Mouse (Mus musculus): ENCODE measurements at regions not wholly inside any gene's neighbourhood (a gene's known extent, or its start where the extent isn't known, plus 50 kb on each side); places are given as distances from the start of the nearest gene placed in this dataset.
"Not testable (repeated sequence)": the region's sequence is repeated elsewhere in the genome, so short reads cannot be mapped to it uniquely, and the experiment has no call there.

DNA sequence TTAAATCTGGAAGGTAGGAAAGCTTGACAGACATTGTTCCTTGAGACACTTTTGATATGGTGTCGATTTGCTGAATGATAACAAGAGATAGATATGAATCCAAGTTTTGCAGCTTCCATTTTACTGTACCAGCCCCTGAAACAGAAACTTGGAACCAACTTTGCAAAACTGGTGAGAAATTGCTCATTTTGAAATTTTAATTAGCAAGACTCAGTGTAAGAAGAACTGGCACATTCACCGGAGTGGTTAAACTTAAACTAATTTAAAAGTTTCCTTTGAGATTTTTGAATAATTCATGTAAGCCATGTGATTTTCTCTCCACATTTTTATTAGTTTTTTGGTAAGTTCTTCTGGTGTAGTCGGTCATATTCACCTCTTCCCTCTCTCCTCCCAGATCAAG is 85.3 kb downstream of the Slitrk1 start:
- no peak for DNase-seq (ENCODE audit: low spot score)

DNA sequence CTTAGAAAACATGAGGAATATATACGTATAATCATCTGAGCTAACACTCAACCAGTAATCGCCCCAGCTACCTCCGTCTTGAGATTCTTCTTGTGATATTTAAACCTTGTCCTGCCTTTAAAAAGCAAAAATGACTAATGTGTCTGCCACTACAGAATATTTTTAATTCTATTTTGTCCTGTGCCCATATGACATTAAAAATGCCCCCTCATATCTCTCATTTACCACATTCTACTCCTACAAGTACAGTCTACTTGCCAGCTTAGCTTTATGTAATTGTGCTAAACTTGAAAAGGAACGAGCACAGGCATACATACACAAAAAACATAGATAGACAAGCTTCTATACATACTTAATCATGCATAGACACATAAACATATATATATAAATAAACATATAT is 92.4 kb downstream of the Slitrk1 start:
- DNase-seq (ENCODE audit: low spot score) = no peak

DNA sequence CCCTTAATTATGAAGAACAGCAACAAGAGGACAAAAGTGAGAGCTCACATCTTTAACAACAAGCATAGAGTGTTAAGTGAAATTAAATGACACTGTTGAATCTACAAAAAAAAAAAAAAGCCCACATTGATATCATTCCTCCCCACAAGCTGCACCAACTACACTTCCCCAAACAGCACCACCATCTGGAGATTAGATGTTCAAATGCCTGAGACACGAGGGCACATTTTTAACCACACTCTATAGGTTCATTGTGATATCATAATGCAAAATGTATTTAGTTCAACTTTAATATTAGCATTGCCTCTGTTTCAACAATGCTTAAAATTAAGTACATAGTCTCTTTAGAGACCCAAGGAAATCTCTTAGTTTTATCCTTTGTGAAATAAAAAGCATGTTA is 94.6 kb downstream of the Slitrk1 start:
- no peak for DNase-seq (ENCODE audit: low spot score)

DNA sequence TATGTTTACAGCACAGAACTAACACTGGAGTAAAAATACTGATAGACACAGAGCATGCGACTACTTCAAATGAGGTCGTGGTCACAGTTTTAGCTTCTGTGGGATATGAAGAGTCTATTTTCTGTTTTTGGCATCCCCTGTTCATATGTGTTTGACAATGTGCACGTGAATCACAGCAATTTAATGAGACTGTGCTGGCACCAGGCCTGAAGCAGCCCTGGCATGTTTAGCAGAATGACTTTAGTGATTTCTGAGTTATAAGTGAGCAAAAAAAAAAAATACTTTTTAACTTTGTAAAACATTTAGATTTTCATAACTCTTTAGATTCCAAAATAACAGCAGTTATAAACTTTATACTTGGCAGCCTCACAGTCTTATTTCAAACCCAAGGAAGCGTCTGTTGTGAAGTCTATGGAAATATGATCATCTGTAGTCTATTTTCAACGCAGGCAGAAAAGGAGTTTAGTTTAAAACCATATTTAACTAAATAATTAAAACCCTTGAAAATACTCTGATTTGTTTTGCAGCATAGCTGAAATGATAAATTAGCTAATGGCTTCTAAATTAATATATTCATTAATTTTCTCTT is 108.5 kb downstream of the Slitrk1 start:
- no peak for DNase-seq (ENCODE audit: low spot score)

DNA sequence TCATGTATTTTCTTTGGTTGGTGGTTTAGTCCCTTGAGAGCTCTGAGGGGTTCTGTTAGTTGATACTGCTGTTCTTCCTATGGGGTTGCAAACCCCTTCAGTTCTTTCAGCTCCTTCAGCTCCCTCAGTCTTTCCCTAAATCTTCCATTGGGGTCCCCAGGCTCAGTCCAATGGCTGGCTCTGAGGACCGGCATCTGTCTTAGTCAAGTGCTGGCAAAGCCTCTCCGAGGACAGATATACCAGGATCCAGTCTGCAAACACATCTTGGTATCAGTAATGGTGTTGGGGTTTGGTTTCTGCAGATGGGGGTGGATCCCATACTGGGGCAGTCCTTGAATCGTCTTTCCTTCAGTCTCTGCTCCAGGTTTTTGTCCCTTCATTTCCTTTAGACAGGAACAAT is 115.1 kb downstream of the Slitrk1 start:
- DNase-seq (ENCODE audit: low spot score) = no peak

DNA sequence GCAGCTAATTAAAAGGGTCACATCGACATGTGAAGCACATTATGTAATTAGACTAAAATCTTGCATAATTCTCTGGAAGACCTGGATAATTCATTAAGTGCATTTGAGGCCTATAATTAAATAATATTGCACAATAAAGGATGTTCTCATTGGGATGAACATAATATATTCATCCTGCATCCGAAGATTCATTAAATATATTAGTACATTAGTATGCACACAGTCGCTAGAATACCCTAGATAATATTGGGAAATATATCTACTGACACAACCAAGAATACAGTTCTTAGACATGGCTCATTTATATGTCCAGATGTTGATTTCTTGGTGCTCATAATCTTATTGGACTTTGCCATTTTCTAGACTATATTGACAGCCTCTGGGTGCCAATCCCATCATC is 121.5 kb downstream of the Slitrk1 start:
- DNase-seq (ENCODE audit: low spot score) = no peak

DNA sequence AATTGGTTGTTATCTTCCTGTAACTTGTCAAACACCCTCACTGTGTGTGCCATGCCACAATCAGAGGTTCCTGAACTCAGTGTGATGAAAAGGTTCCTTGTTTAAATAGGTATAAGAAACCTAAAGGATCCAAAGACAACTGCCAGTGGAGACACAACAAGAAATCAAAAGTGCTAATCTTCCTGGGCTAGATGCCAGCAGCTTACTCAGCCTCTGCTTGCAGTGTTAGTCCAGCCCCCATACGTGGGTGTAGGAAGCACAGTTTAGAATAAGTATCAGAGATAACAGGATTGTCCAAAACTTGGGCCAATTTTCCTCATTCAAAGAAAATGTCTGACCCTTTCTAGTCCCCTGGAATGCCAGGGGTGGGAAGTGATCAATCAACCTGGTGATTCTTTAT is 122.7 kb downstream of the Slitrk1 start:
- peak; percentile 20 for DNase-seq (ENCODE audit: low spot score)

DNA sequence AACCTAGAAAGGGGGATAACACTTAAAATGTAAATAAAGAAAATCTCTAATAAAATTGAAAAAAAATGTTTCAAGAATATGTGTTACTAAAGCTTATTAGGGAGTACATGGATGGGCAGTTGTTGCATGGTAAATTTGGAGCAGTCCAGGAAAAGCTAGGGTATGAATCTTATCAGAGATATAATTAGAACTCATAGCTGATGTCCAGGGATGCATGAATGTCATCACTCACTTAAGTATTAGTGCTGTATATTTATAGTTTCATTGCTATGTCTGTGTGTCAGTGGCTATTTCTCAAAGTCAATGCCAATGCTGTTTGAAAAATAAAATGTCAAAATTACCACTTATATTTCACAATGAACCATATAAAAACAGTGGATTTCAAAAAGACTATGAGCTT is 165.2 kb downstream of the Slitrk1 start:
- DNase-seq (ENCODE audit: low spot score) = no peak

DNA sequence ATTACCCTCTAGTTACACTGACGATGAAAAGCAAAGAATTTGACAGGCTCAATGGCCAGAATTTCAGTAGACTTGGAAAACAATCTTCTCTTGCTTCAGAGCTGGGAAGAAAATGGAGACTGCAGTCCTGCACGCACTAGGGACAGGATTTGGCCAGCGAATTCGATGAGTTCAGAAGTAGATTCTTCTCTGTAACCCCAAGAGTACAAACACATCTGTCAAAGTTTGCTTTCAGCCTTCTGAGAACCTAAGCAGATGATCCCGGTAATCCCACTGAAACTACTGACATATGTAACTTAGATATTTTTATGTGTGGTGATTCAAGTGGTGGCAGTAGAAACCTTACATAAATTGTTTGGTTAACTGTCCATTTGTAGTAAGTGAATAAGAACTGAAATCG is 202.1 kb downstream of the Slitrk1 start:
- DNase-seq (ENCODE audit: low spot score) = no peak

DNA sequence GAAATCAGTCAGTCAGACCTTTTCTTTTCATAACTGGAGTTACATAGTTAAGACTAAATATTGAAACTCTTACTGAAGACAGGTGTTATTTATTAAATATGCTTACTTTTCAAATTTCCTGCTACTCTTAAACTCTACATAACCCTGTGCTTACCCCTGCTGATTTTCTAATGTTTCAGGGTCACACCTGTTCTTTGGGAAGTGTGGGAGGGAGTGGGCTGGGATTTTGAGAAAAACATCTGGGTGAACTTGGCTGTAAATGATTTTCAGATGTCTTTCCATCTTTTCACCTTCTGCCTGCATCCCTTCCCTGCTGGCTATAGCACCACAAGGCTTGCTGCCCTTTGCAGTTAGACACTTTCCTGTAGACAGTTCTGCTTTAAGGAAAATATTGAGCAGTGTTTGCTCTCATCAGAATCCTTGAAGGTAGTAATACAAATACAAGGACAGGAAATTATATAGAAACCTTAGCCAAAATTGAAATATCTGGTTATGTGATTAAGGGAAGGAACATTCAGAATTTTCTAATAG is 204.8 kb downstream of the Slitrk1 start:
- DNase-seq (ENCODE audit: low spot score) = no peak

DNA sequence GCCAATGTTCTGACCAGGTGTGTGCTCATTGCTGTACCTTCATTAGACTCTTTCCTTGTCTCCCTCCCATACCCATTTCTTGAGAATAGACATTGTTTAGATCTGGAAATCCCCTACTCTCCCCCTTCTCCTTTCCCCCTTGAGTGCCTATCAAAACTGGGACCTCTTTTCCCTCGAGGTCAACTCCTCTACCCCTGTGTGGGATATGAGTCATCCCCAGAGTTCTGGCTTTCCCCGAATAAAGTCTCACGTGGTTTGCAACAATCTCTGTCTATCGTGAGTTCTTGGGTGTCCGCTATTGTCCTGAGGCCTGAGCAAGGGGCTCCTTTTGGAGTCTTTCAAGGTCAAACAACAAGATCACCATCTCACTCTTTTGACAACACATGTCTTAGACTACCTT is 209.3 kb downstream of the Slitrk1 start:
- not testable (repeated sequence) for DNase-seq (ENCODE audit: low spot score)

DNA sequence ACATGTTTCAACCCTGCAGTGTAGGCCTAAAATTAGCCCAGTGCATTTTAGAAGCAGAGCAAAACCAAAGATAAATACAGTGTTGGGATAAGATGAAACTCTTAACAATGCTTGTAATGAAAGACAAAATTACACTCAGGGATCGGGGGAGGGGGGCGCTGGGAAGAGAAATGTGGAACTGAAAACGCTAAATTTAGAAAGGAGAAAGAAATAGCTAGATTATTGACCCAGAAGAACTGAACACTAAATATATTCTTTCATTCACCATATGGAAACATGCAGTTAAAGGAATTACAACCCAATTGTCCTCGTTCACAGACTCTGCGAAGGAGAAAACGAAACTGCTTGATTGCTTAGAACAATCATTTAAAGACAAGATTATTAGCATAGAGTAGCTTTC is 249.1 kb downstream of the Slitrk1 start:
- no peak for DNase-seq (ENCODE audit: low spot score)

DNA sequence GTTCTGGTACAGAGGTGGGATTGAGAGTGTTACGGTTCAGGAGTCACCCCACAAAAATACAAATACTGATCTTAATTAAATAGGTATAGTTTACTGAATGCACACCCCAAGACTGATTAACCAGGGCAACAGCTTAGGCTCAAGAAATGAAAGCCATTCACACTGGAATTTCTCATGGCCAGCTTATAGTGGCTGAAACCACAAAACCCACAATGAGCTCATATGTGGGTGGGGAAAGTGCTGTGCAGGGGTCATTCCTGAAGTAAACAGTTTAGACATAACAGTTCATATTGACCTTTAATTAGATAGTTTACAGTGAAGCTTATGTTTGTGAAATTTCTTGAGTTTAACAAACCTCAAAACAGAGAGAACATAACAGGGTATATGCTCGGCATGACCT is 275.7 kb downstream of the Slitrk1 start:
- no peak for DNase-seq (ENCODE audit: low spot score)

DNA sequence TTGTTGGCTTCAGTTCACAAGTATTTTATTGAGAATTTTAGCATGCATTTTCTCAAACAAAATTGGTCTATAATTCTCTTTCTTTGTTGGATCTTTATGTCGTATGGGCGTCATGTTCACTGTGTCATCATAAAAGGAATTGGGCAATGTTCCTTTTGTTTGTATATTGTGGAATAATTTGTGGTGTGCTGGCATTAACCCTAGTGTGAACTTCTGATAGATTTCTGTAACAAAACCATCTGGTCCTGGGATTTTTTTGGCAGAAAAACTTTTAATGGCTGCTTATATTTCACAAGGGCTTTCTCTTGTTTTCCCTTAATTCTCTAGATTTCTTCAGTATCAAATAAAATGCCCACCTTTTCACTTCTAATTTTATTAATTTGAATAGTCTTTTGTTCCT is 278.7 kb downstream of the Slitrk1 start:
- DNase-seq (ENCODE audit: low spot score) = no peak

DNA sequence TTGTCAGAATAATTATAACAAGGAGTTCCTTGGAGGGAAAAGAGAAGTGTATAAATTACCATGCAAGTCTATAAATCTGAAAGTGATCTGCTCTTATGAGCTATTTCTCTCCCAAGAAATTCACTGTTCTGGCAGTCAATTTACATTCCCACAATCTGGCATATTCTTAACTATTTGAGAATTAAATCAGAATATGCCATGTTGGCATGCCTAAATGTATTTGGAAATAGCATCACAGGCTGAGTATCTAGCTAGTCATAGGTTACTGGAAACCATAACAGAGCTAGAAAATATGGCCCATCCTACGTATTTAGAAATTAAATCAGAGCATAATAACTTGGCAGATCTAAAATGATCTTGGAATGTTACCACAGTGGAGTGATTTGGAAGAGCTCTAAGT is 303.9 kb downstream of the Slitrk1 start:
- DNase-seq (ENCODE audit: low spot score) = peak; percentile 27

All from layer of hippocampus, adult 9-10 months (tissue).